Mouse (Mus musculus) spleen, postnatal 10 days (tissue): ENCODE data around the gene Mapk8ip1.

ENCODE experiments used
- DNase-seq, 2 experiments: peaks; one replicate each; pipeline ENCODE4 v3.0.0; 2021 to 2022; ENCODE audit warnings: low spot score in 2 of 2

Mapk8ip1 gene

DNA sequence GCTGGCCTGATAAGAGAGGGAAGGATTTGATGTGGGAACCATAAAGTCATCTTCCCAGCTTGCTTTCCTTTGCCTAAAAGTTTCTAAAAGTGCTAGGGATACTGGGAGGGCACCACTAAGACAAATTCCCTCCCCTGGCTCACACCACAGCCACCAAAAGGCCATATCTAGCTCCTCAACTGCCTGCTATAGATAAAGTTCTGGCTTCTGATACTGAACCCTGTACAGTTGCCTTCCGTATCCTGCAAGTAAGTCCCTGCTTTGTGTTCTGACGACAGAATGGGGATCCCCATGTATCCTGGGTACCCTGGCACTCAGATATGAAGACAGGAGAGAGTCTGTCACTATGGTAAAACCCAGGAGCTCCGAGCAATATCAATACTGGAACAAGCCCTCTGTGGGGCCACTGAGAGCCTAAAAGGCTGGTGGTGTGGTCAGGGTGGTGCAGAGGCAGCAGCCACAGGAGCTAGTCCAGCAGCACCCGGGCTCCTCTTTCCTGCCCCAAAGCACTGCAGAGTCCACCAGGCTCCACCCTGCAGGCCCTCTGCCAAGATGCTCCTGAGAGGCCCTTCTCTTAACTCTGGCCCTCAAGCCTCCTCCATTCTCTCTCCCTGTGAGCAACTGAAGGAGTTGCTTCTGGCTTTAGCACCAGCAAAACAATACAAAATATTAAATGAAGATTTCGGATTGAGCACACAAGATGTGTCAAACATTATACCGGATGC is 10.7 kb downstream of the Mapk8ip1 start:
- no peak for DNase-seq

DNA sequence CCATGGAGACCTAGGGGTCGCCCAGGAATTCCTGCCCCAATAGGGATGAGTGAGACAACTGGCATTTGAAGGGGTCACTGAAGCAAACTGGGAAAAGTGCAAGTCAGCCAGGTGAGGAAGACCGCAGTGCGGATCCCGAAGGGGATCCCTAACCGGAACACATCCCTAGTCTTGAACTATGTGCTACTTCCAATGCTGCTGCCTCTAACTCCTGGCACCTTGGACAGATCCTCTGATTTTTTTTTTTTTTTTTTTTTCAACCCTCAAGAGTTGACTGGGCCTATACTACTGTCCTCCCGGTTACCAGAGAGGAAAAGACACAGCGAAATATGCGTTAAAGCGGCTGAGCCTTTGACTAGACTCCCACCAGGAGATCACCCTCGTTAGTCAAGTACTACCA is 11.4 kb downstream of the Mapk8ip1 start:
- DNase-seq, result no peak

DNA sequence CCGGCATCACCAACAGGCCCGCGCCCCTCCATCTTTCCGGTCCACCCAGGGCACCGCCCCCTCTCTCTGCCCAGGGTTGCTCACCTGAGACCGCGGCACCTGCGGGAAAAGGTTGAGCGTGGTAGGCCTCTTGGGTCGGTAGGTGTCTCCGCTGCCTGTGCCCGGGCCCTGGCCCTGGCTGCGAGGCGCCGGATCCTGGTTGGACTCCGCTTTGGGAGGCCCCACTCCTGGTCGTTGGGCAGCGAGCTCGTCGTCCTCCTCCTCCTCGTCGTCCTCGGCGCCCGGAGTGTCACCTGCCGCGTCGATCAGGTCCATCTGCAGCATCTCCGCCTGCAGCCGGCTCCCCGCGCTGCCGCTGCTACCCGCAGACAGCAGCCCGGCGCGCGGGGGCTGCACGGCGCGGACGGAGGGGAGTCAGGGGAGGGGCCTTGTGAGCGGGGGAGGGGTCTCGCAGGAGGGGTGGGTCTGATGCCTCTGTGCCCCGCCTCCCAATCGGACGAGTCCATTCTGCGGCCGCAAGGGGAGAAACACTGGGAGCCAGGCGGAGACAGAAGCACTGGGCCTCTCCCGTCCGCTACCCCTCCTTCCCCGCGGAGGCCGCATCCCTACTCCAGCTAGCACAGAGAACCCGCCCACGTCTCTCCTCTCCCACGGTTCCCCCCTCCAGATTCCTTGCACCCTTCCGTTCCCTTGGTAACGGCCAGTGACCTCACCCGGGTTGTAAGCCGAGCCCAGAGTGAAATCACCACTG is 12.0 kb downstream of the Mapk8ip1 start:
- peak in 1 of 2 experiments; percentile 46 for DNase-seq

DNA sequence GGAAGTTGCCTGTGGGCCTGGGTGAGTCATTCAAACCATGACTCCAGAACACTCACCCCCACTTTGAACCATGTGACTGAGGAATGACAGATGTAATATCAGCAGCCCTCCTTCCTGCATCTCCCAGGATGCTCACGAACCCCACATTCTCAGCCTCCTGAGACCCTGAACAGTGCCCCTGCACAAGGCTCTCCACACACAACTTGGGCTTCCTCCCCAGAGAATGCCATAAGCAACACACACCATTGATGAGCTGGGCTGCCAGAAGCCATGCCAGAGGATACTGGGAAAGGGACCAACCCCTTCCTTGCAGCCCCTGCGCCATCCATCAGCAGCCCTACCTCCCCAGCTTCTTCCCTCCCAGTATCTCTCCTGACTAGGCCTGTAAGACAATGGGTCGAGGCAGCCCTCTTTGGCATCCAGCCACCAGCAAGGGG is 13.0 kb downstream of the Mapk8ip1 start:
- no peak for DNase-seq

DNA sequence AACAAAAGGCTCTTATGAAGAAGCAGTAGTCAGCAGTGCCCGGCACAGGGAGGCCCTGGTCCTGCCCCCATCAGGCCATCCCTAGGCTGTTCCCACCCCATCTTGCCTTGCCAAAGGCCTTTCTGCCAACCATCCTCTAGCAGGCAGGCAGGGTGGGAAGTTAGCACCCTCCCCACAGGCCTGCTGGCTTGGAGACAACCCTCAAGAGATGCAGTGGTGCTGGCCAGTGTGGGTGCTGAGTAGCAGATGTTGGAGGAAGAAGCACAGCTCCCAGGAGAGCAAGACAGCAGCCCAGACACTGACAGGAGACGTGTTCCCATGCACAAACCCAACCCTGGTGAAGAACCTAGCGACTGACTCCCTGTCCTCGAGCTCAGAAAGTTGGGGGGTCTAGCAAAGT is 13.4 kb downstream of the Mapk8ip1 start:
- DNase-seq, result no peak

GRCm38 (mm10) chr2:92386821-92387570 is 14.1 kb downstream of the Mapk8ip1 start:
- no peak for DNase-seq

DNA sequence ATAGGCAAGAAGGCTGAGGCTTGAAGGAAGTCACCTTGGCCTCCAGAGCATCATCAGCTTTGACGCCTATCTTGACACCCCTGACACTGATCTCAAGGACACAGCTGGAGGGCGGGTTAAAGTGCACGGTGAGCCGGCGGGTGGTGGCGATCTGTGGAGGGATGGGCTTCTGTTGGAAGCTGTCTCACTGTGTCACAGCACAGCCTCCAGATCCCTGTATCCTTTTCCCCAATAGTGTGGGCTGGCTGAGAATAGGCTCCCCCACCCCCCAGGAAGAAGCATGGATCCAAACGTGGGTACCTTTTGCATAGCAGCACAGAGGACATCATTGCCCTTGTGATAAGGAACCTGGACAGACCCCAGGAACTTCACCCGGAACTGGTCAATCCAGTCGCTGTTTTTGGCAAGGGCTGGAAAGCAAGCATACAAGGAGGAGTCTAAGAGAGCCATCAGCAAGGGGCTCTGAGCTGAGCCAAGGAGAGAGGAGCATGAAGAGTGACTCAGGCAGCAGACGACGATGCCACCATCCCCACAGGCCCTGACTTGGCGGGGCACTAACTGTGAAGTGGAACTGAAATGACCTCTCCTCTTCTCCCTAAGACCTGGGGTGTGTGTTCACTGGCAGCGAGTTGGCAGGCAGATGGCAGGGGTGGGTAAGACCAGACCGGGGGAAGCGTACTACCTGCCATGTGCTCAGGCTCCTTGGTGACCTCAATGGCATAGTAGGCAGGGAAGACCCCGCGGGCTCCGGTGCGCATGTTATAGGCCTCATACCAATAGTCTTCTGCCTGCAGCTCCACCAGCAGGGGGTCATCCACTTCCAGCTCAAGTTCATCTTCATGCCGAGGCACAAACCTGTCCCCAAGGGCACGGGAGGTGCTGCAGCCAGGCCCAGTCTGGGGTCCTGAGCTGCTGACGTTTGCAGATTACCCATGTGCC is 15.7 kb downstream of the Mapk8ip1 start:
- DNase-seq, result no peak

GRCm38 (mm10) chr2:92384101-92384500 is 17.0 kb downstream of the Mapk8ip1 start:
- DNase-seq, result no peak

- DNase-seq, result no peak
Observed at GRCm38 (mm10) chr2:92382759-92383158, 18.3 kb downstream of the Mapk8ip1 start.

DNA sequence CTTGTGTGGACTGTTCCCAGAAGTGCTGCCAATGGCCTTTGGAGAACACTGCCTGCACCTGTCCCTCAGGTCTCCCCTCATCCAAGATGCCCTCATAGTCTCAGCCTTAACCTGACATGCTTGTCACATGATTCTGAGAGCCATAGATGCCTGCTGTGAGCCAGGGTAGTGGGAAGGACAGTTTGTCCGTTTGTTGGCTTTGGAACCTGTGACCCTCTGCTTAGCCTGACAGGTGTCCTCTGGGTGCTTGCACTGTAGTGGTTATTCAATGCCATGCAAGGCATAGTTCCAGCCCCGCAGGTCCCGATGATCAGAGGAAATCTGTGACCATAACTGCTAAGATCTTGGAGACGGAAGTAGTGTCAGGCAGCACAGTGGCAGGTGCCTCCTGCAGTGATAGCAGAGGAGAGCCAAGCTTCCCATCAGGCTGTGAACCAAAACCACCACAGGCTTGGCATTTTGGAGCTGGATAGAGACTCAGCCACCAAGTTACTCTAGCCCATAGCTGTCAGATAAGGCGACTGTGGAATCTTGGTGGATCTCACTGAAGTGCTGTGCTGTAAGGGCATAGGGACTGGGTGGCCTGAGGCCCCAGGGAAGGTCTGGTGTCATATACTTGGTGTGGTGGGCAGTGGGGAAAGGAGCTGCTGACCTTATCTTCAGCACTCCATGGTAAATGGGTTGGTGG is 19.0 kb downstream of the Mapk8ip1 start, which contains the start of gene 1700029I15Rik:
Gene 1700029I15Rik (plus strand): TSS at position 638 of the 688 bp plus-strand sequence.
- no peak for DNase-seq

- DNase-seq, result no peak
Observed at GRCm38 (mm10) chr2:92381161-92381560, 19.9 kb downstream of the Mapk8ip1 start.

DNA sequence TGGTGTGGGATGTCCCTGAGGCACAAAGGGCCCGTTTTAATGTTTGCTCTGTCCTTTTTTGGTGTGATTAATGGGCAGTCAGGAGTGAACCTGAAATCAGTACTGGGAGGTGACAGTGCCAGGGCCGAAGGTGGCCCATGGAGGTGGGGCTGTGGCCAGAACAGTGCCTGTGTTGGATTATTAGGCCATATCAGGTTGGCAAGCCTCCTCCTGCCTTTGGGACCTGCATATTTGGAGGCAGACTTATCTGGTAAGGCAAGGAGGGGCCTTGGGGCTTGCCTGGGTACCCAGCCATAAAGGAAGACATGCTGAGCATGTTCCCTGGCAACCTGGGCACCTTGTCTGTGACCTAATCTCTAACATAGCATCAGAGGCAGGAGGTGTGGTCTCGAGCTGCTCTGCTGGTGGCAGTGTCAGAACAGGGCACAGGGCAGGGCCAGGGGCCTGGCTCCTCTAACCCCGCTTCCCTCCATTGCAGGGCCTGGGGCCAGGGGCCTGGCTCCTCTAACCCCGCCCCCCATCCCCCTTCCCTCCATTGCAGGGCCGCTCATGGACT is 20.5 kb downstream of the Mapk8ip1 start:
- DNase-seq, result no peak

- DNase-seq, result no peak
Observed at GRCm38 (mm10) chr2:92379783-92380494, 21.1 kb downstream of the Mapk8ip1 start.

GRCm38 (mm10) chr2:92377320-92377719 is 23.7 kb downstream of the Mapk8ip1 start:
- DNase-seq, result no peak

DNA sequence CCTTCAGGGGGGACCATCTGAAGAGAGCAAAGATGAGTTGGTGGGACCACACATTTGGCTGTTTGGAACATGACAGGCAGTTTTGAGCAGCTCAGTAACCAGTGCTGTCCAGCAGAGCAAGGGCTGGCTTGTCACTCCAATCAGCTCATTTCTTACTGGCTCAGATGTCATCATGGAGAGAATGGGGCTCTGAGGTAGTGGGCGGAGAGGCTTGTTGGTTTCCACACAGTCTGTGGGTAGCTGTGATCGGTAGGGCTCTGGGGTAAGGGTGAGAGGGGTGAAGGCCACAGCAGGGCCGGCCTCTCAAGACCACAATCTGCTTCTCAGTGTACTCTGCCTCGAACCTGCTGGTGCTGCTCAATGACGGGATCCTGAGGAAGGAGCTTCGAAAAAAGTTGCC is 24.8 kb downstream of the Mapk8ip1 start:
- no peak for DNase-seq

GRCm38 (mm10) chr2:92375788-92376187 is 25.3 kb downstream of the Mapk8ip1 start:
- no peak for DNase-seq

DNA sequence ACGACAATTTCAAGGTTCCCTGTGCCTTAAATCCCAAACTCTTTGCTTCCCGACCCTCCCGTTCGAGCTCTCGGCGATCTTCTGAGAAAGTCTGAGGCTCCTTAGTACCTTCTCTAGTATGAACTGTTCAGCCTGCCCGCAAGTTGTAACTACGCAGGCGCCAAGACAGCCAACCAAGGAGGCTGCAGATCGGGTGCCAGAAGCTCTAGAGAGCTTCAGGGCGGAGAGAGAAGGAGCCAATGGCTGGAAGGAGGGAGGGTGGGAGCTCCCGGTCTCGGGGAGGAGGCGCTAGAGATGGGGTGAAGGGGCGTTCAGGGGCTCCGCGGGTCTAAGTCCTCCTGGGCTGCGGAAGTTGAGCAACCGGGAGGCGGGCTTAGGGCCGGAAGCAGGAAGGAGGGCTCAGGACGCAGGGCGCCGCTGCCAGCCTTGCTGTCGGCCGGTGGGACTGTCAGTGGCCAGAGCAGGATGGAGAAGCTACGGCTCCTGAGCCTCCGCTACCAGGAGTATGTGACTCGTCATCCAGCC is 25.9 kb downstream of the Mapk8ip1 start:
- peak; percentile 81 to 93 for DNase-seq

DNA sequence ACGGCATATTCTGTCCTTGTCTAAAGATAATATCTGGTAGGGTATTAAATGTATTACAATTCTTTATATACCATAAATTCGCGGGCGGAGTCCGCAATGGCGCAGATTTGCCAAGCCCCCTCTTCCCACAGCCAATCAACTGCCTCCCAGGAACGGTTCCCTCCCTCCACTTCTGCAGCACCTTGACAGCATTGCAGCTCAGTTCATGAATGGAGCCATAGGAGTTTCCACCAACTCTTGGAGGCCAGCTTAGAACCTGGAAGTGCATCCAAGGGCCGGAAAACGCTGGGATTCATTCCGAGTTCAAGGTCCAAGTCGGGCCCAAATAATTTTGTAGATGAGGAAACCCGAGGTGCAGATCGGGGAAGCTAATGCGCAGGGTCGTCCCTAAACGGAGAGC is 26.5 kb downstream of the Mapk8ip1 start, which contains the start of the genes Pex16 and Large2:
Gene Pex16 (plus strand): TSS at position 163 of the 400 bp plus-strand sequence.
Gene Large2 (minus strand): TSS at position 356 of the 400 bp plus-strand sequence.
- DNase-seq, result peak in 1 of 2 experiments; percentile 58

DNA sequence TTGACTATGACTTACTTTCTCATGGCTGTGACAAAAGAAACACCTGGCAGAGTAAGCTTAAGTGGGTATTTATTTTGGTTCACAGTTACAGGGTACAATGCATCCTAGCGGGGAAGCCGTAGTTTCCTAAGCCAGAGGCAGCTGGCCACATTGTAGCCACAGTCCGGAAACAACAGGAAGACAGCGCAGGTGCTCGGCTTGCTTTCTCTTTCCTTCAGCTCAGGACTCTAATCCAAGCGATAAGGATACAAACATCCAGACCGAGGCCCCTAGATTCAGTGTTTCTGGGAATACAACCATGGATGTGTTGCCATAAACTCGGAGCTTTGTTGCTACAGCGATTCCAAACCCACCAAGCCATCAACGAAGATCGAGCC is 27.6 kb downstream of the Mapk8ip1 start:
- DNase-seq, result no peak
